Mouse (Mus musculus) embryonic fibroblast, embryonic 13.5 days (primary cell): ENCODE data around the gene Vps25.

Source experiments
- CTCF ChIP-seq: IDR thresholded peaks from 2 replicates; pipeline ENCODE4 v1.5.1; 2011; ENCODE audit warnings: mild to moderate bottlenecking, control low read depth, low read length, moderate library complexity, borderline replicate concordance; ENCODE audit not compliant: insufficient read depth
- POLR2A ChIP-seq: IDR thresholded peaks from 2 replicates; pipeline ENCODE4 v1.6.1; 2011; ENCODE audit warnings: low read depth, mild to moderate bottlenecking, control low read depth, low read length, moderate library complexity

DNA sequence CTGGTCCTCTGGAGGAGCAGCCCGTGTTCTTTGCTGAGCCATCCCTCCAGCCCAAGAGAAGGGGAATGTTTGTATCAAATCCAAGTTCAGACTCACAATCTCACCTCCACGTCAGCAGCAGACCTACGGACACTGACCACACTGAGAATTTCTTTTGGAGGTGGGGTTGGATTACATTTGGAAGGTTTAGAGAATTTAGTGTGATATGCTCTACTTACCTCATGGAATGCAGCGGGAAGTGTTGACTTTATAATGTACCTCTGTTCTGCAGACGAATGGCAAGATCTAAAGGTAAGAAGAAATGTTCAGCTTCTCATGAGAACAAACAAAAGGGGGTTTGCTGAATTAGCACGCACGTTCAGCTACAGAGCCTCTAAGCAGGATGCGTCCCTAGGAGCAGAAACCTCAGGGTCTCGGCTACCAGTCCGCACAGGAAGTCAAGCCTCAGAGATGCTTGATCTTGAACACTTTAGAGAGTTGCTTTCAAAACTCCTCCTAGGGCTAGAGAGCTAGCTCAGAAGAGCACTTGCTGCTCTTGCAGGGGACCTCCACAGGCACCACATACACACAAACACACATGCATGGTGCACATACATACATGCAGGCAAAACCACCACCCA lies 35.0 kb upstream of the Vps25 start:
- no peak for TF ChIP-seq CTCF
- TF ChIP-seq POLR2A = no peak
